Mouse (Mus musculus): ENCODE measurements at regions not wholly inside any gene's neighbourhood (a gene's known extent, or its start where the extent isn't known, plus 50 kb on each side); places are given as distances from the start of the nearest gene placed in this dataset.

GRCm38 (mm10) chr13:6367661-6368060 is 180.3 kb upstream of the Pitrm1 start:
- no peak for TF ChIP-seq CTCF (IDR thresholded peaks at IDR 0.05; ENCODE audit: control insufficient read depth, insufficient read depth, insufficient replicate concordance, low read depth, low read length)
- TF ChIP-seq POLR2A (IDR thresholded peaks at IDR 0.05; ENCODE audit: control insufficient read depth, low read depth, low read length) = no peak
